9 mouse cellular contexts compared by ENCODE assay signal in genomic region chr1:98079640-98080039, GRCm38 (mm10). TPM values are rescaled to one million over a fixed set of nuclear protein-coding genes. Genes with fewer than 3 reads are reported as not detected.
DNase-seq lines count a peak whose midpoint lies in the region.
"Had no signal": no experiment of that assay in that cellular context is flagged by ENCODE, and none has a peak within 500 bp of the region (broad histone marks: within the 10 kb centered on the region; RNA-seq: fewer than 3 reads in every experiment).

No protein-coding gene starts in this region.

- peak; percentile 23 for DNase-seq in gastrocnemius, postnatal 10 days
- no peak for DNase-seq in gastrocnemius, adult 8-10 months (ENCODE audit: low spot score in 2 of 2)
- DNase-seq in gastrocnemius, postnatal 25 days, result peak; percentile 27
- DNase-seq in heart, postnatal 14 days, result peak; percentile 20 to 49
- DNase-seq in lung, postnatal 10 days, result peak; percentile 74
- DNase-seq in thymus, postnatal 36 days, result no peak
- DNase-seq in urinary bladder, postnatal 36 days (ENCODE audit: low spot score in 2 of 2), result no peak
- DNase-seq in left cerebral cortex, postnatal 14 days (ENCODE audit: low spot score in 2 of 2), result no peak
- DNase-seq: cerebellum, adult 18-20 months had no signal

- intact Hi-C loops in heart, postnatal 14 days (cut with DNase I), result no loop called here
- intact Hi-C loops in left cerebral cortex, postnatal 14 days (cut with DNase I), result no loop called here

RNA-seq across cellular contexts. Expression of gene Pam, which starts 15.8 kb away (rescaled TPM):
- 10 to 100 TPM; 85.6 to 88.1 TPM for total RNA-seq in gastrocnemius, postnatal 10 days (2021)
- 10 to 100 TPM; 19.6 to 32.4 (median 23.9) TPM for total RNA-seq in gastrocnemius, adult 8-10 months (2022)
- 10 to 100 TPM; 37.4 to 51.5 TPM for total RNA-seq in gastrocnemius, postnatal 25 days (2021)
- total RNA-seq in heart, postnatal 14 days (2021), result 100 to 1,000 TPM; 474 to 583 TPM
- total RNA-seq in left cerebral cortex, postnatal 14 days (2021), result 100 to 1,000 TPM; 223 to 229 TPM

Comparison
In these comparisons a context has a peak if more than half of its experiments do, and no peak if none do; other contexts are left out.
1. DNase-seq: peak in gastrocnemius, postnatal 10 days (single experiment), gastrocnemius, postnatal 25 days (single experiment), heart, postnatal 14 days (2 of 2) and lung, postnatal 10 days (single experiment); none in gastrocnemius, adult 8-10 months (0 of 2), thymus, postnatal 36 days (0 of 2), urinary bladder, postnatal 36 days (0 of 2) and left cerebral cortex, postnatal 14 days (0 of 2).